Mouse (Mus musculus) stomach, postnatal 0 days (tissue): ENCODE measurements around the gene Spata32.

Source experiments
- CTCF ChIP-seq: IDR thresholded peaks from 2 replicates; pipeline ENCODE4 v1.5.1; 2016; ENCODE audit warnings: antibody characterized with exemption, low read depth, mild to moderate bottlenecking, moderate library complexity
- EP300 ChIP-seq: optimal IDR thresholded peaks from 2 replicates; pipeline ENCODE3; 2016; ENCODE audit warnings: antibody characterized with exemption

- TF ChIP-seq EP300 (no peak), CTCF (no peak)
These were observed 45.0 kb downstream of the Spata32 start for GRCm38 (mm10) chr11:103173041-103173770.
